Mouse (Mus musculus) myocyte (in vitro differentiated cells): ENCODE measurements at regions not wholly inside any gene's neighbourhood (a gene's known extent, or its start where the extent isn't known, plus 50 kb on each side); places are given as distances from the start of the nearest gene placed in this dataset.

Experiments used
- H3K27me3 ChIP-seq: one replicate; pipeline ENCODE4 v1.6.1; 2011; ENCODE audit not compliant: control insufficient read depth, insufficient read depth, insufficient read length
- H3K36me3 ChIP-seq: one replicate; pipeline ENCODE4 v1.6.1; 2011; ENCODE audit not compliant: control insufficient read depth, insufficient read depth
- H3K4me2 ChIP-seq: one replicate; pipeline ENCODE4 v1.6.1; 2011; ENCODE audit warnings: low read depth, control low read depth
- H3K4me3 ChIP-seq: one replicate; pipeline ENCODE4 v1.5.1; 2011; ENCODE audit warnings: mild to moderate bottlenecking, control low read depth, moderate library complexity
- H3K79me2 ChIP-seq: one replicate; pipeline ENCODE4 v1.6.1; 2011; ENCODE audit not compliant: control insufficient read depth, insufficient read depth
- H3ac ChIP-seq: one replicate; pipeline ENCODE4 v1.6.1; 2011; ENCODE audit not compliant: control insufficient read depth, insufficient read length
- CEBPB ChIP-seq: IDR thresholded peaks from 2 replicates; pipeline ENCODE4 v1.6.1; 2011; ENCODE audit warnings: mild to moderate bottlenecking, moderate library complexity; ENCODE audit not compliant: poor library complexity, insufficient read depth, severe bottlenecking
- E2F4 ChIP-seq: IDR thresholded peaks from one replicate; pipeline ENCODE4 v1.6.1; 2011; ENCODE audit warnings: mild to moderate bottlenecking, control low read depth, moderate library complexity; ENCODE audit not compliant: insufficient read depth
- MAX ChIP-seq: IDR thresholded peaks from one replicate; pipeline ENCODE4 v1.6.1; 2011; ENCODE audit warnings: low read depth, mild to moderate bottlenecking, control low read depth
- MYOD1 ChIP-seq, 3 experiments: IDR thresholded peaks; one replicate each; pipeline ENCODE4 v1.6.1; 2011; ENCODE audit warnings: control low read depth in 2 of 3, low read depth in 2 of 3, mild to moderate bottlenecking in 2 of 3, moderate library complexity in 1 of 3; ENCODE audit not compliant: insufficient read length in 2 of 3, control insufficient read depth in 1 of 3
- MYOG ChIP-seq, 3 experiments: IDR thresholded peaks; one replicate each; pipeline ENCODE4 v1.6.1; 2011; ENCODE audit warnings: control low read depth in 2 of 3, low read depth in 2 of 3, mild to moderate bottlenecking in 2 of 3; ENCODE audit not compliant: insufficient read length in 2 of 3, control insufficient read depth in 1 of 3, insufficient read depth in 1 of 3
- POLR2A ChIP-seq: IDR thresholded peaks from one replicate; pipeline ENCODE4 v1.6.1; 2011; ENCODE audit warnings: low read depth, mild to moderate bottlenecking, control low read depth, moderate library complexity; ENCODE audit not compliant: insufficient read length
- POLR2AphosphoS2 ChIP-seq: IDR thresholded peaks from one replicate; pipeline ENCODE4 v1.6.1; 2011; ENCODE audit warnings: low read depth, control low read depth; ENCODE audit not compliant: insufficient read length
- REST ChIP-seq: IDR thresholded peaks from one replicate; pipeline ENCODE4 v1.6.1; 2011; ENCODE audit warnings: mild to moderate bottlenecking, control low read depth, moderate library complexity; ENCODE audit not compliant: insufficient read depth, insufficient read length
- SRF ChIP-seq: IDR thresholded peaks from one replicate; pipeline ENCODE4 v1.6.1; 2011; ENCODE audit warnings: low read depth; ENCODE audit not compliant: control insufficient read depth, insufficient read length
- TCF12 ChIP-seq: IDR thresholded peaks from one replicate; pipeline ENCODE4 v1.6.1; 2011; ENCODE audit warnings: mild to moderate bottlenecking, control low read depth; ENCODE audit not compliant: poor library complexity, insufficient read depth, severe bottlenecking
- TCF3 ChIP-seq: IDR thresholded peaks from one replicate; pipeline ENCODE4 v1.6.1; 2011; ENCODE audit warnings: low read depth, control low read depth; ENCODE audit not compliant: insufficient read length
- USF1 ChIP-seq: IDR thresholded peaks from one replicate; pipeline ENCODE4 v1.6.1; 2011; ENCODE audit warnings: low read depth, mild to moderate bottlenecking, control low read depth, moderate library complexity

DNA sequence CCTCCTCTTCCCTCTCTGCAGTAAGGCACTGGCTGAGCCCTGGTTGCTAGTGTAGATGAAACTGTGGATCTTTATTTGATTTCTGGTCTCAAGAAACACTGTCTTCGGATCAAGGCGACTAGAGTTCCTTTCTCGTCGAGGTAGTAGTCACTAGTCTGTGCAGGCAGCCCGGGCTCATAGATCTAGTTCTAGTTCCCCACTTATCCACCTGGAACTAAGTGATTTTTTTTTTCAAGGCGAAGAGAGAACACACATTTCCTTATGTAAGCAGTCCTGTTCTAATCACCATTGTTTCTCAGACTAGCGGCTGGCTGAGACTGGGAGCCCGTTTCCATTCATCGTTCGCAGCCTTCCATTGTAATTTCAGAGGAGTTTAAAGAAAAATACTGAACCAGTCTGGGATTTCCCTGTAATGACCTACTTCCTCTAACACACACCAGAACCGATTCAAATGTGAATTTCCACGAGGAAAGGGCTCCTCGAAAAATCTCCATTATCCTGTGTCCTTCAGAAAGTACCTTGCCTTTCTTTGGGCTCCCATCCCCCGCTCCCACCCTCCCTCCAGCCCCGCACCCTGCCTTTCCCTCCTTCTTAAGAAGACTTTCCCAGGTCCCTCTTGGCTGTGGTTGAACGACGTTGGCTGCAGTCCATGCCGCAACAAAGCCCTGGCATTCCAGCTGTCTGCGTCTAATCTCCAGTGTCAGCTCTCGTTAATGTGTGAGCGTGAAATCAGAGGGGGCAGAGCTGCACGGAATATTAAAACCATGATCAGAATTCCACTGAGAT, 388.5 kb downstream of the Sorl1 start:
- Histone ChIP-seq H3ac (no peak overlapping the region), H3K4me2 (peak overlapping the region; percentile 74), H3K36me3 (no peaks in the 10 kb centered on the region), H3K27me3 (no peaks in the 10 kb centered on the region), H3K79me2 (no peaks in the 10 kb centered on the region), H3K4me3 (peak overlapping the region; percentile 12)
- no peak for TF ChIP-seq MAX
- no peak for TF ChIP-seq E2F4
- TF ChIP-seq POLR2AphosphoS2, result no peak
- no peak for TF ChIP-seq REST
- TF ChIP-seq CEBPB, result 0 out of 2 replicates have a peak, but pooled peaks have one; percentile 15
- no peak for TF ChIP-seq USF1
- peak; percentile 59 to 90 (median 86) for TF ChIP-seq MYOD1 (IDR thresholded peaks at IDR 0.05; ENCODE audit: control insufficient read depth in 1 of 3, insufficient read length in 2 of 3, low read depth in 2 of 3)
- TF ChIP-seq TCF12, result peak; percentile 85
- no peak for TF ChIP-seq SRF
- peak; percentile 3 for TF ChIP-seq POLR2A
- peak; percentile 73 for TF ChIP-seq TCF3
- TF ChIP-seq MYOG (IDR thresholded peaks at IDR 0.05; ENCODE audit: control insufficient read depth in 1 of 3, insufficient read depth in 1 of 3, insufficient read length in 2 of 3, low read depth in 2 of 3), result peak; percentile 65 to 92 (median 68)

DNA sequence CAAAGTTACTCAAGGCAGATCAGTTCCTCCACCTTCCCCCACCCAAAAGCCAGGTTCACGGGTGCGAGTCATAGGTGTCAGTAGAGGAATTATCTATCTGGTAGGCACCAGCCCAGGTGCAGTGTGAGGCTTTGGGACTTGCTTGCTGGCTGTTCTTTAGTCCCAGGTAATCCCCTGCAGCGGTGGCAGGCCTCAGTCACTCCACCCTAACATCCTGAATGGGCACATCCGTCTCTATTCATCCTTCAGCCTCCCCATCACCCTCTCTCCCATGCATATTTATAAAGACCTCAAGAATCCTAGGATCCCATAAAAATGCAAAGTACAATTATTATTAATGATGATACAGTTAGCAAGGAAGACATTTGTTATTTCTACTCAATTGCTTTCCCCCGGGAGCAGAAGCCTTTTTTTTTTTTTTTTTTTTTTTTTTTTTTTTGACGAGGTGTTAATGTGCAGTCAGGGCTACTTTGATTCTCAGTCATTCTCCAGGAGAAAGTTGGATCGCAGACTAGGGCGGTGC, 389.1 kb downstream of the Sorl1 start:
- Histone ChIP-seq H3K79me2 (no peaks in the 10 kb centered on the region), H3ac (no peak overlapping the region), H3K4me3 (peak overlapping the region; percentile 12), H3K4me2 (peak overlapping the region; percentile 74), H3K36me3 (no peaks in the 10 kb centered on the region), H3K27me3 (no peaks in the 10 kb centered on the region)
- TF ChIP-seq MYOG (IDR thresholded peaks at IDR 0.05; ENCODE audit: control insufficient read depth in 1 of 3, insufficient read depth in 1 of 3, insufficient read length in 2 of 3, low read depth in 2 of 3), result no peak
- no peak for TF ChIP-seq REST
- no peak for TF ChIP-seq E2F4
- no peak for TF ChIP-seq MAX
- TF ChIP-seq POLR2A, result no peak

DNA sequence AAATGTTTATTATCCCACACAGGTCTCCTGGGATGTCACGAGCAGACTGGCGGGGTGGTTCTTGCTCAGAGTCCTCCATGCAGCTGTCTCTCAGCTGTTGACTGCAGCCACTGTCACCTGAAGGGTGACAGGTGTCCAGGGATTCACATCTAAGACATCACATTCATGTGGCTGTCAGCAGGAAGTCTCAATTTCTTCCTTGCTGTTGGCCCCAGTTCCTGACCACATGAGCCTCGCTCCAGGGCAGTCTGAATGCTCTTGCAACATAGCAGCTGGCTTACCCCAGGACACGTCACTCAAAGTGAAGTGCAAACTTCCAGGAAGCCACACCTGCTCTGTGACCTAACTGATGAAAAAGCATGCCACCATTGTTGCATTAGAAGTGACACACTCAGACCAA, 402.5 kb downstream of the Sorl1 start:
- H3K79me2 ChIP-seq, result no peaks in the 10 kb centered on the region
- H3K36me3 ChIP-seq, result no peaks in the 10 kb centered on the region
- H3K4me2 ChIP-seq, result peak overlapping the region; percentile 6
- peak; percentile 99 for TF ChIP-seq TCF3
- no peak for TF ChIP-seq REST
- TF ChIP-seq E2F4, result no peak
- TF ChIP-seq MYOD1 (IDR thresholded peaks at IDR 0.05; ENCODE audit: control insufficient read depth in 1 of 3, insufficient read length in 2 of 3, low read depth in 2 of 3), result peak; percentile 94 to 96 (median 96)
- no peak for TF ChIP-seq SRF
- no peak for TF ChIP-seq USF1
- no peak for TF ChIP-seq MAX
- peak; percentile 96 to 99 (median 96) for TF ChIP-seq MYOG (IDR thresholded peaks at IDR 0.05; ENCODE audit: control insufficient read depth in 1 of 3, insufficient read depth in 1 of 3, insufficient read length in 2 of 3, low read depth in 2 of 3)
- peak; percentile 91 for TF ChIP-seq CEBPB
- peak; percentile 99 for TF ChIP-seq TCF12
- H3K27me3 ChIP-seq, result no peaks in the 10 kb centered on the region
- H3K4me3 ChIP-seq, result no peak overlapping the region
- no peak overlapping the region for H3ac ChIP-seq

DNA sequence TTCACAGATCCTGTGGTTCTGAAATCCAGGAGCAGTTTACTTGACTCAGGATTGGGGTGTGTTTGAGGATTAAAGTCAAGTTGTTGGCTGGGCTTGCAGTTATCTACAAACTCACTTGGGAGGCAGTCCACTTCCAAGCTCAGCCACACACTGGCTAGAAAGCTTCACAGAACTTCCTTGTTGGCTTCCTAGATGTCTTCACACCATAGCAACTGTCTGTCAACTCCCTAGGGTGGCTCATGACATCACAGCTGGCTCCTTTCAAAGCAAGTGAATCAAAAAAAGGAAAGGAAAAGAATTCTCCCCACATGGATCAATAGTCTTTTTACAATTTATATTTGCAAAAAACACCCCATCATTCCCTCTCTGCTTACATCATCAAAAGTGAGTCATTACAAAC, 408.9 kb downstream of the Sorl1 start:
- H3K27me3 ChIP-seq, result no peaks in the 10 kb centered on the region
- TF ChIP-seq MYOG (IDR thresholded peaks at IDR 0.05; ENCODE audit: control insufficient read depth in 1 of 3, insufficient read depth in 1 of 3, insufficient read length in 2 of 3, low read depth in 2 of 3) (no peak), USF1 (no peak), REST (no peak), POLR2A (no peak), MYOD1 (IDR thresholded peaks at IDR 0.05; ENCODE audit: control insufficient read depth in 1 of 3, insufficient read length in 2 of 3, low read depth in 2 of 3) (no peak), TCF12 (no peak), MAX (no peak), E2F4 (no peak), CEBPB (no peak), POLR2AphosphoS2 (no peak), TCF3 (no peak), SRF (no peak)

More for the DNA sequence above, 408.9 kb downstream of the Sorl1 start:
- no peaks in the 10 kb centered on the region for H3K36me3 ChIP-seq
- H3K79me2 ChIP-seq, result no peaks in the 10 kb centered on the region
- H3K4me2 ChIP-seq, result no peak overlapping the region
- no peak overlapping the region for H3ac ChIP-seq
- no peak overlapping the region for H3K4me3 ChIP-seq
